Mouse (Mus musculus) stomach, postnatal 0 days (tissue): ENCODE data around the gene Tfcp2.

Experiments
- CTCF ChIP-seq: IDR thresholded peaks from 2 replicates; pipeline ENCODE4 v1.5.1; 2016; ENCODE audit warnings: antibody characterized with exemption, low read depth, mild to moderate bottlenecking, moderate library complexity
- EP300 ChIP-seq: optimal IDR thresholded peaks from 2 replicates; pipeline ENCODE3; 2016; ENCODE audit warnings: antibody characterized with exemption

GRCm38 (mm10) chr15:100465432-100465831 is 86.4 kb downstream of the Tfcp2 start:
- TF ChIP-seq CTCF = peak; percentile 48
- no peak for TF ChIP-seq EP300
